Mouse (Mus musculus) cerebellum, adult 11-12 months (tissue): ENCODE data around the gene Gm20388.
"Not testable (repeated sequence)": the region's sequence is repeated elsewhere in the genome, so short reads cannot be mapped to it uniquely, and the experiment has no call there.

Experiments used
- DNase-seq: peaks from one replicate; pipeline ENCODE4 v3.0.0; 2022

Gm20388 gene

DNA sequence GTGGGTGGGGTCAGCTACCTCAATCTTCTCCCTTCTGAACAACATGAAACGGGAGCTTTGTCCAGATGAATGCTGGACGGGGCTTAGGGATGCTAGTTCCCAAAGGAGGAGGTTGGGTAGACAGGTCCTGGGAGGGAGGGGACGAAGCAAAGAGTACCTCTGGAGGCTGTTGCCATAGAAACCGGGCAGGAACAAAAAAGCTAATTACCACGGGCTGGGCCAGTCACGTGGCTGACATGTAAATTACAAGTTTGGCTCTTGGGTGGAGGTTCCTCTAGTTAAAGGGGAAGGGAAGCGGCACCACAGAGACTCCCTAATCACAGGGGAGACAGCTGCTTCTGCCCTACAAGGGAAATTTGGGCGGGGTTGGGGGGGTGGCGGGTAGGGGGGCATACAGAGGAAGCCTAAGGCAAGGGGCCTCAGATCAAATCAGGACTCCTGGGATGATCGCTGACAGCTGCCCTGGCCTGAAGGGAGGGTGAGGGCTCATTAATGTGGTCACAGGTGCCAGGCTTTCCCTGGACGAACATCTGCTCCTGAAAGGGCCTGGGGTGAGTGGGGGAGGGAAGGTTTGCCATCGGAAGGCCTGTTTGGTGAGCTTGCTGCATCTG, 3502.0 kb downstream of the Gm20388 start:
- peak; percentile 78 for DNase-seq

DNA sequence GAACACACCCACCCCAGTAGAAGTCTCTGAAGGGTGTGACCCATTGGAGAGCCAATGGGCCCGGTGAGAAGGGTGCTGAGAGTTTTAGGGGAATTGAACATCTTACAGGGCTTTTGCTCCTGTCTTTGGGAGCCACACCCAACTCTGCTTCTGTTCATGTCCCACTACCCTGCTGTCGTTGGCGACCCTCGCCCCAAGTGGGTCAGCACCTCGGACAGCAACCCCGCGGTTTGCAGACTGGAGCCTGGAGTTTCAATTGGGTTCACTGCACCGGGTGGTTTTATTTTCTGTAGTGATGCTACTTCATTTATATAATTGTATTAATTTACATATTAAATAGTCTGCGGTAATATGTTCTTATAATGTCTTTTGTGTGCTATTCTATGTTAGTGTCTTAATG, 3503.6 kb downstream of the Gm20388 start:
- DNase-seq = no peak

DNA sequence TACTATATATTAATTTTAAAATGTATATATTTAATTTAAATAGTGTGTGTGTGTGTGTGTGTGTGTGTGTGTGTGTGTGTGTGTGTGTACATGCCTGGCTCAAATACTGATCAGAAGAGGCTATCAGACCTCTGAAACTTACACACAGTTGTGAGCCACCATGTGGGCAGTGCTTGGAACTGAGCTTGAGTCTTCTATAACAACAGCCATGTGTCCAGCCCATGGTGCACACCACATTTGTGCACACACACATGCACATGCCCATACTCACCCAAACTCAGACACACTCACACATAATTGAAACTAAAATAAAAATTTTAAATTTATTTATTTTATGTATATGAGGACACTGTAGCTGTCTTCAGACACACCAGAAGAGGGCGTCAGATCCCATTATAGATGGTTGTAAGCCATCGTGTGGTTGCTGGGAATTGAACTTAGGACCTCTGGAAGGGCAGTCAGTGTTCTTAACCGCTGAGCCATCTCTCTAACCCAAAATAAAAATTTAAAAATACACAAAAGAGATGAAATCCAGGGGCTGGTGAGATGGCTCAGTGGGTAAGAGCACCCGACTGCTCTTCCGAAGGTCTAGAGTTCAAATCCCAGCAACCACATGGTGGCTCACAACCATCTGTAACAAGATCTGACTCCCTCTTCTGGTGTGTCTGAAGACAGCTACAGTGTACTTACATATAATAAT, 3504.5 kb downstream of the Gm20388 start:
- not testable (repeated sequence) for DNase-seq

DNA sequence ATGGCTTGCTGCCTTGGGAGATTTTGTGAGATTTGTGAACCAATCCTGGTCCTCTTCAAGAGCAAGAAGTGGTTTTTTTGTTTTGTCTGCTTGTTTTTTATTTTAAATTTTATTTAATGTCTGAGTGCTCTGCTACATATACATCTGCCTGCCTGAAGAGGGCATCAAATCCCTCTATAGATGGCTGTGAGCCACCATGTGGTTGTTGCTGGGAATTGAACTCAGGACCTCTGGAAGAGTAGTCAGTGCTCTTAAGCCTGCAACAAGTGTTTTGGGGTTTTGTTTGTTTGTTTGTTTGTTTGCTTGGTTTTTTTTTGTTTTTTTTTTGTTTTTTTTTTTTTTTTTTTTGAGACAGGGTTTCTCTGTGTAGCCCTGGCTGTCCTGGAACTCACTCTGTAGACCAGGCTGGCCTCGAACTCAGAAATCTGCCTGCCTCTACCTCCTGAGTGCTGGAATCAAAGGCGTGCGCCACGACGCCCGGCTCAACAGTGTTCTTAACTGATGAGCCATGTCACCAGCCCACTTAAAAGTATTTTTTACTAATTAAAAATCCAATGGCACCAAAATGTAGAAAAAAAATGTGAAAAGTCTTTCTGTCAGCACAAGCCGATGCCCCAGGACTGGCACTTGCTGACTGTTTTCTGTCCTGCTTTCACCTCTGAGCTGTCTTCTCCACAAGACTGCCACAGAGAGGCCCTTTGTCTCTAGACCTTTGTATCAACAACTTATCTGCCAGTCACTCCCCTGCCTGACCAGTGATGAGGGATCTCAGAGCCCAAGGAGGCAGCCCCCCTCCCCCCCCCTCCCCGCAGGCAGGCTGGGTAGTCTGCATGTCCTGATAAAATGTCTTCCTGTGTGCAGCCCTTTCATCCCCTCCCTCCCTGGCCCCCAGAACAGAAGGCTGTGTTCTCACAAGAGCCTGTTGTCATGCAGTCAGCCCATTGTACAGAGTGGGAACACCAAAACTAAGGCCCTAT, 3505.6 kb downstream of the Gm20388 start:
- DNase-seq = no peak

DNA sequence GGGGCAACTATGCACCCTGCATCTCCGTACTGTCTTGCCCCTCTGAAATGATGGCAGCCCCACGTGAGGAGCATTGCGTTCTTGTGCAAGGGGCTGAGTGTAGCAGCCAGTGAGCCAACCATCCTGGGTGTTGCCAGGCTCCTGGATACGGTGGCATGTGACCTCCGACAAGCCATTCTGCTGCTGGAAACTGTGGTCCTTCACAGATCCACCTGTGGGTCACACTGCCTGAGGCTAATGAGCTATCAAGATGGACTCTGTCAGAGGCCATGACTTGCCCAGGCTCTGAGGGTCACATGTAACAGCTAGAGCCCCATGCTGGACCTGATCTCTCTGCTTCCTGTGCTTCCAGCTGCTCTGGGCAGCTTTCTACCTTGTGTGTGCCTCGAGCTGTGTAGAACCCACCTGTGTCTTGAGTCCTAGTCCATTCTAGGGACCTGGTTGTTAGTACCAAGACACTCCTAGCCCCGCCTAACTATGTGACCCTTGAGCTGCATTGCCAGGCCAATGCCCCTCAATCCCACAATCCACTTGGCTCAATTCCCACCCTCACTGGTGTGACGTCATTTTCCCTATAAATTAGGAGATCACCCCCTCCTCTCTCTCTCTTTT, 3506.4 kb downstream of the Gm20388 start:
- no peak for DNase-seq

DNA sequence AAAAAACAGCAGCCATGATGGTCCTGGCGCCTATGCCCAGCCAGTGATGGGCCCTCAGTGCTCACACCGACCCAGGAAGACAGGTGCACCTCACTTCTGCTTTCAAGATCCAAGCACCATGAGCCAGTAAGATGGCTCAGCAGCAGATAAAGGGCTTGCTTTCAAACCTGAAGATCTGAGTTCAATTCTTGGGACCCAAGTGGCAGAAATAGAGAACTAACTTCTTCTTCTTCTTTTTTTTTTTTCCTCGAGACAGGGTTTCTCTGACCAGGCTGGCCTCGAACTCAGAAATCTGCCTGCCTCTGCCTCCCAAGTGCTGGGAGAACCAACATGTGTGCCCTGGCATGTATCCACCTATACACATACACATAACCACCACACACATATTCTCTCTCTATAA, 3509.1 kb downstream of the Gm20388 start:
- no peak for DNase-seq

DNA sequence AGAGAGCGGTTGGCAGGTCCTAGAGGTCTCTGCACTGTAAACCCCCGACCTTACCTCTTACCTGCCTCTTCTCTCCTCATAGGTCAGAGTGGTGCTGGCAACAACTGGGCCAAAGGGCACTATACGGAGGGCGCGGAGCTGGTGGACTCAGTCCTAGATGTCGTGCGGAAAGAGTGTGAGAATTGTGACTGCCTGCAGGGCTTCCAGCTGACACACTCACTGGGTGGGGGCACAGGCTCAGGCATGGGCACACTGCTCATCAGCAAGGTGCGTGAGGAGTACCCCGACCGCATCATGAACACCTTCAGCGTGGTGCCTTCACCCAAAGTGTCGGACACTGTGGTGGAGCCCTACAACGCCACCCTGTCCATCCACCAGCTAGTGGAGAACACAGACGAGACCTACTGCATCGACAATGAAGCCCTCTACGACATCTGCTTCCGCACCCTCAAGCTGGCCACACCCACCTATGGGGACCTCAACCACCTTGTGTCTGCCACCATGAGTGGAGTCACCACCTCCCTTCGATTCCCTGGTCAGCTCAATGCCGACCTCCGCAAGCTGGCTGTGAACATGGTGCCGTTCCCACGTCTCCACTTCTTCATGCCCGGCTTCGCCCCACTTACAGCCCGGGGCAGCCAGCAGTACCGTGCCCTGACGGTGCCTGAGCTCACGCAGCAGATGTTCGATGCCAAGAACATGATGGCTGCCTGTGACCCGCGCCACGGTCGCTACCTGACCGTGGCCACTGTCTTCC, 3510.1 kb downstream of the Gm20388 start:
- no peak for DNase-seq

DNA sequence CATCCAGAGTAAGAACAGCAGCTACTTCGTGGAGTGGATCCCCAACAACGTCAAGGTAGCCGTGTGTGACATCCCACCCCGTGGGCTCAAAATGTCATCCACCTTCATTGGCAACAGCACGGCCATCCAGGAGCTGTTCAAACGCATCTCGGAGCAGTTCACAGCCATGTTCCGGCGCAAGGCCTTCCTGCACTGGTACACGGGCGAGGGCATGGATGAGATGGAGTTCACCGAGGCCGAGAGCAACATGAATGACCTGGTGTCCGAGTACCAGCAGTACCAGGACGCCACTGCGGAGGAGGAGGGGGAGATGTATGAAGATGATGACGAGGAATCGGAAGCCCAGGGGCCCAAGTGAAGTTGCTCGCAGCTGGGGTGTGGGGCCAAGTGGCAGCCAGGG, 3510.7 kb downstream of the Gm20388 start:
- DNase-seq = no peak

DNA sequence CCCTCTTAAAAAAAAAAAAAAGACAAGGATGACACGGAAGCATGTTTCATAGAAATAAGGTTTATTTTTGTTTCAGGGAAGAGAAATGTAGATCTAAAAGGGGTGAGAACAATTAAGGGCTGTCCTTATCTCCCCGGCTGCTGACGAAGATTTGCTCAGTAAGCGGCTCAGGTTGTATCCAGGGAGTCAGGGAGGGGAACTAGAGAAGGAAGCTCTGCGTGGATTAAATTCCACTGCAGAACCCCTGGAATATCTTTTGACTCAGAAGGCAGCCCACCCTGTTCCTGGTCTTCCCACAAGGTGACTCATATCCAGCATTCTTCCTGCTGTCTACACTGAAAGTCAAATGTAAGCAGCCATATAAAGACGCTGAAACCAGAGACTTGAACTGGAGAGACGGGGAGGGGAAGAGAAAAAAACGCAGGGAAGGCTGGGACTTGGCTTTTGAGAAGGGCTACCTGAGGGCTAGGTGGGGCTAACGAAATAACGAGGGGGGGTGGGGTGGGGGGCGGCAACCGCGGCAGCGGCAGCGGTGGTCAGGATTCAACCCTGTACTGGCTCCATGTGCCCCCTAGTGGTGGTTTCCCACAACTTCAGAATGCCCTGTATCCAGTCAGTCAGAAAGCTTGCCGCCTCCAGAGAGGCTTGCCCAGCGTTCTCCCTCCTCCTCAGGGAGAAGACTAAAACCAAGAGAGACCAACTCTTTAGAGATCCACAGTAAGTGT, 3511.6 kb downstream of the Gm20388 start:
- peak; percentile 75 for DNase-seq

DNA sequence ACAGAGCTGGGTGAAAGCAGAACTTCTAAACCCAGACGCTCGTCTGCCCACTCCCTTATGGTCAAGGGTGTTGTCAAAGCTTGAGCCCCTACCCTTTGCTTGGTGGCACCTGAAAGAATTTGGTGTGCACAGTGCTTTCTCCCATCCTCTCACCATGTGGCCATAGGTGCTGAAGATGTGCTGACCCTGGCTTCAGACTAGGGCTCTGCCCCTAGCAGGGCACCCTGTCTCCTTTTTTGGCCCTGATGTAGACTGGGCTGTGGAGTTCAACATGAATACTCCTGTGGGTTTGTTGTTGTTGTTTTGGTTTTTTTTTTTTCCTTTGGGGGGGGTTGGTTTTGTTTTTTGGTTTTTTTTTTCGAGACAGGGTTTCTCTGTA, 3512.1 kb downstream of the Gm20388 start:
- DNase-seq = no peak

DNA sequence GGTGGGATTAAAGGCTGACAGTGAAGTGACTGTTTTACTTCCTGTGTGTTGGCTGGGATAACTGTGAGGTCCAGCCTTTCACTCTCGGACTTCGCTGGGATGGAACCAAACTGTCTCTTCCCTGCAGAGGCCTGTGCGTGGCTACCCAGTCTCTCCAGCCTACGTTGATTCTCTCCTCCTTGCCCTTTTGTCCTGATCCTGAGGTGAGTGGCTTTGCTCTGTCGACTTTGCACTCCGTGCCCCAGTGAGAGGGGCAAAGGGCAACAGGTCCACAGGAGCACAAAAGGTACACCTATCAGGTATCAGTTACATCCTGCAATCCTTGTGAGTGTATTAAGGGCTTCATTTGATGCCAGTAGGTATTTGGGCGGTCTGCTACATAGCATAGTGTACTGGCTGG, 3512.8 kb downstream of the Gm20388 start, which contains the start of gene Def8:
TSS of gene Def8 (plus strand) at position 87 of the 400 bp plus-strand sequence.
- no peak for DNase-seq

DNA sequence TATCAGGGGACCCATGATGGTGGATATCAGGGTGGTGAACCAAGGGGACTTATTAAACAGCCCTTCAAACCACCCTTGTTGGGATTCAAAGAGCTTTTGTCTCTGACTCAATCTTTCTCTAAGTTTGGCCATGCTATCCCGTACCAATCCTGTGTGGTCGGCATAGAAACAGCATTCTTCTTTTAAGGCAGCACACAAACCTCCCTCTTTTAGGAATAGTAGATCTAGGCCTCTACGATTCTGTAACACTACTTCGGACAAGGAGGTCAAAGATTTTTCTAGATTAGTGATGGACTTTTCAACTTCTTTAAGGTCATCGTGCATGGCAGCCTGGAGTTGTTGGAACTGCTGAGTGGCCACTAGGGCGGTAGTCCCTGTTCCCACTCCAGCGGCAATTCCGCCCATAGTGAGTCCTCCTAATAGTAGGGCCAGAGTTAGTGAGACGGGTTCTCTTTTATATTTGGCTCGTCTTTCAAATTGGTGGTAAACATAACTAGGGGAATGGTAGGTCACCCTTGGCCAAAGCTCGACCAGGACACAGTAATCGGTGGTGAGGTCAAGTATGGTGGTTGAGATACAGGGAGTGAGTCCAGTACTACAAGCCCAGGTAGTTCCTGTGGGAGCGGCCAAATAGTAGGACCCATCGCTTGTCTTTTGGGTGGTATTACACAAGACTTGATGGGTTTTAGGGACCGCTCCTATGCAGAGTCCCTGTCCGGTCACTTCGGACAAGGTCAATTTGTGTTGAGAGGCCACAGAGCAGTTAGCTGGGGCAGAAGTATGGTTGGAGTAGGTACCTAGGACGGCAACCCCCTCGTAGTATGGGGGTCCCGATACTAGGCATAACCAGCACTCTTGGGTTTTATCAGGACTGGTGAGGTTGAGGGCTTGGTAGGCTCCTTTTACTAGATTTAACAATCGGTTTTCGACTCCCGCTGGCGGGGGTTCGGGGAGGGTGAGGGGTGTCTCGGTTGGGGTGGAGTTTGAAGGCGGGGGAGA, 3516.2 kb downstream of the Gm20388 start:
- no peak for DNase-seq

DNA sequence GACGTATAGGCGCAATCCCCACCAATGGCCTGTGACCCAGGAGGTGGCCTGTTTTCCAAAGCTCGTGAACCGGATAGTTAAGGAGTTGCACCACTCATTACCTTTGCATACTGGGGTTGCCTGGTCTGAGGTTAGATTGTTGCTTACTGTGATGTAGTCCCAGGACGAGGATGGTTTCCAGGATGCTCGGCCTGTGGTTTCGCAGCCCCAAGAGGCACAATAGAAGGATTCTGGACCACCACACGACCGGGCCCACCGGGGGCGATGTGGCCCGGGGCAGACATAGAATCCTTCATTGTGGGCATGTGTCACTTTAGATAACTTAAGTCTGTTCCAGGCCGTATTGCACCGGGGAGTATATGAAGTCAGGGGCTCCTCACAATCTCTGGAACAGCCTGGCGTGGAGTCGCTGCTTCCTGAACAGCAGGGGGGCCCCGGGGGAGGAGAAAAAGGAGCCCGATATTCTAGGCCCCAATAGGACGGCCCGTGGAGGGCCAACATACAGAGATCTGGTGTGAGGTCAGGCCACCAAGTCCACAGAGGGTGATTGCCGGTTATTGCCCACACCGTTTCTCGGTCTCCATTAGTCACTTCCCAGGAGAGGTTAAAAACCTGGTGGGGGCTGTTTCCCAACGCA, 3517.1 kb downstream of the Gm20388 start:
- no peak for DNase-seq

DNA sequence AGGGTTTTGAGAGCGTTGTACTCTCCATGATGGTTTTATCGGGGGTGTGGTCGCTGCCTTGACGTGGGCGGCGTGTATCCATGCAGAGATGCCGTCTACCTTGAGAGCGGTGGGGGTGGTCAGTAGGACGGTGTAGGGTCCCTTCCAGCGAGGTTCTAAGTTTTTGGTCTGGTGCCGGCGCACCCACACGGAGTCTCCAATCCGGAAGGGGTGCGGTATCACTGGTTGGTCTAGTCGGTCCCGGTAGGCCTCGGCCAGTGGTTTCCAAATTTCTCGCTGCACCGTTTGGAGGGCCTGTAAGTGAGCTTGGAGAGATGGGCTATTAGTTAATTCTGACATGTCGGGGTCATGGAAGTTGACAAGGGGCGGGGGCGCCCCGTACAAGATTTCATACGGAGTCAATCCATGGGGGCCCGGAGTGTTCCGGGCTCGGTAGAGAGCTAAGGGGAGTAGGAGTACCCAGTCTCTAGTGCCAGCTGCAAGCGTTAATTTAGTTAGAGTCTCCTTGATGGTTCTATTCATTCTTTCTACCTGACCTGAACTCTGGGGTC, 3517.8 kb downstream of the Gm20388 start:
- peak; percentile 34 for DNase-seq

DNA sequence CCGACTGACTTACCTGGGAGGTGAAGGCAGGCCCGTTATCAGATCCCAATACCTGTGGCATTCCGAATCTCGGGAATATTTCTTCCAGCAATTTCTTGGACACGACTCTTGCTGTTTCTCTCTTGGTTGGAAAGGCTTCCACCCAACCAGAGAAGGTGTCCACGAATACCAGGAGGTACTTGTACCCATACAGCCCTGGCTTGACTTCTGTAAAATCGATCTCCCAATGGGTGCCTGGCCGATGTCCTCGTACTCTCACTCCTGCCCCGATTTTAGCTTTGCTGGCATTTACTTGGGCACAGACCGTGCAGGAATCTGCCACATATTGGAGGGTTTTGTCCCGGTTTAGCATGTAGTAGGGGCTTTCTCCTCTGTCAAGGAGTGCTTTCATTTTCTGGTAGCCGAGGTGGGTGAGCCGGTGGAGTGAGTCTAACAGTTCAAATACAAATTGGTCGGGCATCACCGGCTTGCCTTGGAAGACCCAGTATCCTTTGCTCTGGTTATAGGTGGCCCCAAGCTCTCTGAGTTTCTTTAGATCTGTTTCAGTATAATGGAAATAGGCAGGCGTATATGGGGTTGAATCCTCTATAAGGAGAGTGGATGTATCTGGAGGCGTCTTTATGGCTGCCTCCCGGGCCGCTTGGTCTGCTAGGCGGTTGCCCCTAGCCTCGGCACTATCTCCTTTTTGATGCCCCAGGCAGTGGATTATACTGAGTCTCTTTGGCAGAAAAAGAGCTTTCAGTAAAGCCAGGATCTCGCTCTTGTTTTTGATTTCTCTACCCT, 3518.5 kb downstream of the Gm20388 start:
- DNase-seq = peak; percentile 12

DNA sequence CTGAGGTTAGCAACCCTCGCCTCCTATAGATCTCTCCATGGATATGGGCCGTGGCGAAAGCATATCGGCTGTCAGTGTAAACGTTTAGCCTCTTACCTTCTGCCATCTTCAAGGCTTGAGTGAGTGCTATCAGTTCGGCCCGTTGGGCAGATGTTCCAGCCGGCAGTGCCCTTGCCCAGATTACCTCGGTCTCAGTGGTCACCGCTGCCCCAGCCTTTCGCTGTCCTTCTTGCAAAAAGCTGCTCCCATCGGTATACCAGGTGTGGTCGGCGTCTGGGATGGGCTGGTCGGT, 3519.0 kb downstream of the Gm20388 start:
- DNase-seq = peak; percentile 14

DNA sequence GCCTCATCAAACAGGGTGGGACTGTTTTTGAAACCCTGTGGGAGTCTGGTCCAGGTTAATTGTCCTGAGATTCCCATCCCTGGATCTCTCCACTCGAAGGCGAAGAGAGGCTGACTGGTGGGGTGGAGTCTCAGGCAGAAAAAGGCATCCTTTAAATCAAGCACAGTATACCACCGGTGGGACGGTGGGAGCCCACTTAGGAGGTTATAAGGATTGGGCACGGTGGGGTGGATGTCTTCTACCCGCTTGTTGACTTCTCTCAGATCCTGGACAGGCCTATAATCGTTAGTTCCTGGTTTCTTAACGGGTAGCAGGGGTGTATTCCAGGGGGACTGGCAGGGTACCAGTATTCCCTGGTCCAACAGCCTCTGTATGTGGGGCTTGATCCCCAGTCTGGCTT, 3520.3 kb downstream of the Gm20388 start:
- not testable (repeated sequence) for DNase-seq

DNA sequence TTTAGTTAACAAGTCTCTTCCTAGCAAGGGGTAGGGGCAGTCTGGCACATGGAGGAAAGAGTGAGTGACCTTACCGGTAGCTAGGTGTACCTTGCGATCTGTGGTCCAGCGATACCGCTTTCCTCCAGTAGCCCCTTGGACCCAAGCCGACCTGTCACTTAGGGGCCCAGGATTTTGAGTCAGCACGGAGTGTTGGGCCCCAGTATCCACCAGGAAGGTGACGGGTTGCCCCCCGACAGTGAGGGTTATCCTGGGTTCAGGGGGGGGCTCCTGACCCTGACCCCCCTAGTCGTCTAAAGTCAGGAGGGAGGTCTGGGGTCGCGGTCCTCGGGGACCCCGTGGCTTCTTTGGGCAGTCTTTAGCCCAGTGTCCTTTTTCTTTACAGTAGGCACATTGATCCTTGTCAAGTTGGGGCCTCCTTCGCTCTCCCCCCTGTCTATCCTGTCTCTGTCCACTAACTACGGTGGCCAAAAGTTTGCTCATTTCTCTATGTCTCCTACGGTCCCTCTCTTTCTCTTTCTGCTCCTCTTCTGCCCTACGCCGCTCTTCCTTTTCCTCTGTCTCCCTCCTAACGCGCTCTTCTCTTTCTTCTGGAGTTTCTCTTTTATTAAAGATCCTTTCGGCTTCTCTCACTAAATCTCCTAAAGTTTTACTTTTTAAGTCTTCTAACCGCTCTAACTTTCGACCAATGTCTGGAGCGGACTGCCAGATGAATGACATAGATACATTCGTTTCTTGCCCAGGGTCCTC, 3521.2 kb downstream of the Gm20388 start:
- DNase-seq = peak; percentile 18
